Mouse (Mus musculus) ES-E14 (cell line): ENCODE data around the gene Pm20d1.

ENCODE experiments used
- HCFC1 ChIP-seq: IDR thresholded peaks from 2 replicates; pipeline ENCODE4 v1.6.1; 2012; ENCODE audit warnings: low read length, inconsistent platforms, borderline replicate concordance; ENCODE audit not compliant: insufficient read depth
- ZNF384 ChIP-seq: IDR thresholded peaks from 2 replicates; pipeline ENCODE4 v1.6.1; 2012; ENCODE audit warnings: low read depth, low read length, inconsistent platforms

DNA sequence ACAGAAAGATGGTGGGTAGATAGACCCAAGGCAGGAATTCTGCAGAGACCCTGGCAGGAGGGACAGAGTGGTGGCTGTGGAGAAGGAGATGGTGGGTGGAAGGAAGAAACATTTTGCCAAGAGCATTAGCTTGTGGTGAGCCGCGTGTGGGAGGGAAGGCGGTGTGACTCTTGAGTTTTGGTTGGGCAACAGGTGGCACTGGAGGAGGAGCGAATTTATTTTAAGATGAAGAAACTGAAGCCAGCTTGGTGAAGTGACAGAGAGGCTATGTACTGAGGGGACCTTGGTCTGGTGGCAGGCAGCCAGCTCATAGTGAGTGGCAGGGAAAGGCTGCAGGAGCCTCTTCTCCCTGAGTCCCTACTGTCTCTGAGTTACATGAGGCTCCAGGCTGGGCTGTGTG lies 42.3 kb upstream of the Pm20d1 start:
- TF ChIP-seq ZNF384: no peak
- TF ChIP-seq HCFC1: no peak
